Mouse (Mus musculus) cortical plate, adult 2 months (tissue): ENCODE measurements around the gene Ern1. TPM values are rescaled to one million over a fixed set of nuclear protein-coding genes. Genes with fewer than 3 reads are reported as not detected.

Experiments used
- H3K27ac ChIP-seq: fragments of 200-500 bp; 2 replicates; pipeline ENCODE4 v1.5.1; 2012; ENCODE audit warnings: low read length, control low read depth, inconsistent platforms; ENCODE audit not compliant: insufficient read depth
- H3K4me1 ChIP-seq: fragments of 200-500 bp; 2 replicates; pipeline ENCODE4 v1.6.1; 2011; ENCODE audit warnings: low read length; ENCODE audit not compliant: control insufficient read depth, insufficient read depth
- H3K4me3 ChIP-seq: fragments of 200-500 bp; 2 replicates; pipeline ENCODE4 v1.5.1; 2011; ENCODE audit warnings: mild to moderate bottlenecking, low read length, control low read depth; ENCODE audit not compliant: insufficient read depth
- CTCF ChIP-seq: fragments of 200-500 bp; IDR thresholded peaks from 2 replicates; pipeline ENCODE4 v1.5.1; 2011; ENCODE audit warnings: mild to moderate bottlenecking, control low read depth, low read length; ENCODE audit not compliant: insufficient read depth; ENCODE audit errors: extremely low read depth
- POLR2A ChIP-seq: fragments of 200-500 bp; IDR thresholded peaks from 2 replicates; pipeline ENCODE4 v1.6.1; 2011; ENCODE audit warnings: mild to moderate bottlenecking, low read length, control low read depth; ENCODE audit not compliant: insufficient read depth; ENCODE audit errors: extremely low read depth
- polyA plus RNA-seq: library from polyadenylated mRNA; depleted of rRNA; stranded (reverse); fragments of >200 nt; gene quantifications from 2 replicates; pipeline ENCODE4 v1.2.3, GENCODE M21; 2012

Gene Ern1
- polyA plus RNA-seq, 1 experiment = 6.2 TPM

DNA sequence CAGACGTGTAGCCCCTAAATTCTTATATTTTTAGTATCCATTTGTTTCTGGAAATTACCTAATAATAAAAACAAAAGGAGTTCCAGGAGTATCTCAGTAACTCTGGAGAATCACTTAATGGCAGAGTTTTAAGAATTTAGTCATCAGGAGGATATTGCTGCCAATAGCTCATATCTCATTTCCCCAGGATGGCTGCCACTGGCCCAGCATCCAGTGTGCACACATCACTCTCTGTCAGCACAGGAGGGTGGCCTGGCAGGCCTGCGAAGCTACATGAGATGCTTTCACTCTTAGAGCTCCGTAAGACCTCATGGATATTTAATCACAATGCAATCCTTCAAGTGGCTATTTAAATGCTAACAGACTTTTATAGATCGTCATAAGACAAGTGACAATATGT, 34.0 kb upstream of the Ern1 start:
- TF ChIP-seq CTCF = no peak
- TF ChIP-seq POLR2A = no peak
- no peak overlapping the region for H3K4me3 ChIP-seq
- no peaks in the 10 kb centered on the region for H3K4me1 ChIP-seq
- H3K27ac ChIP-seq = no peak overlapping the region

DNA sequence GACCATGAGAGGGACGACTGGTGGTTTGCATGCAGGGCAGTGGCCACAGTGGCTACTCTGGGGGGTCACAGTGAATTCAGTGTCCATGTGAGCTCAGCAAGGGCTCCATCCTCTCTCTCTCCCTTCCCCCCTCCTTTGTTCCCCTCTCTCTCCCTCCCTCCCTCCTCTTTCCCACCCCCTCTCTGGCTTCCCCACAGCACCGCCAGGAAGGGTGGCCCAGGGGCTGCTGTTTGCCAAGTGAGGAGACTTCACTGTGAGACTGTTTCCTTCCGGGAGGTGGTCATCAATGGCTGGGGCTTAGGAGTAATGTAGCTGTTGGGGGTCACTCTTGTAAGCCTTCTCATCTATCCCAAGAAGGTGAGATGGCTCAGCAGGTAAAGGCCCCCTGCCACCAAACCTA, 32.8 kb upstream of the Ern1 start:
- Histone ChIP-seq H3K4me3 (no peak overlapping the region), H3K27ac (no peak overlapping the region), H3K4me1 (peaks cover 4% of the 10 kb centered on the region; the same call in 1 of the 2 replicates)
- TF ChIP-seq CTCF (no peak), POLR2A (no peak)

GRCm38 (mm10) chr11:106519519-106519918, 31.9 kb upstream of the Ern1 start:
- Histone ChIP-seq H3K4me1 (peaks cover 11% of the 10 kb centered on the region), H3K27ac (no peak overlapping the region), H3K4me3 (no peak overlapping the region)
- TF ChIP-seq CTCF = no peak
- TF ChIP-seq POLR2A = no peak

DNA sequence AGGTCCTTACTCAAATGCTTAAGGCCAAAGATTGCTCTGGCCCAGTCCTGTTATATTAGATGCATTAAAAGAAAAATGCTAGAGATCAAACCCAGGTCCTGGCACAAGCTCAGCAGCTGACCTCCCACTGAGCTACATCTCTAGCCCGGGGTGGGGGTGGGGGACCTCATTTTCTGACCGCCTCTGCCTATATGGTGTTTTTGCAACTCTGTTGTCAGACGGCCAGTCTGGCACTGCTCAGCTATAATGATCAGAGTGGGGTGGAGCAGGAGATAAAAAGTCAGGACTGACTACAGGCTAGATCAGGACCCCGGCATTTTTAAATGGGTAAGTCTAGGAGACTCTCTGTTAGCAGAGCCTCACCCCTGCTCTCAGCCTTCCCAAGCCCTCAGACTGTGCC, 30.7 kb upstream of the Ern1 start:
- TF ChIP-seq POLR2A (no peak), CTCF (no peak)
- Histone ChIP-seq H3K4me3 (no peak overlapping the region), H3K27ac (no peak overlapping the region), H3K4me1 (peaks cover 12% of the 10 kb centered on the region)

GRCm38 (mm10) chr11:106515079-106515745, 27.6 kb upstream of the Ern1 start:
- H3K27ac ChIP-seq = peak overlapping the region; percentile 72
- peaks cover 12% of the 10 kb centered on the region for H3K4me1 ChIP-seq
- no peak overlapping the region for H3K4me3 ChIP-seq
- TF ChIP-seq POLR2A = no peak
- no peak for TF ChIP-seq CTCF

- Histone ChIP-seq H3K4me1 (peaks cover 12% of the 10 kb centered on the region), H3K4me3 (no peak overlapping the region), H3K27ac (peak overlapping the region; percentile 61; the same call in 1 of the 2 replicates)
- TF ChIP-seq CTCF (no peak), POLR2A (no peak)
Observed at GRCm38 (mm10) chr11:106514446-106514845, 26.8 kb upstream of the Ern1 start.

GRCm38 (mm10) chr11:106513166-106513565, 25.5 kb upstream of the Ern1 start:
- Histone ChIP-seq H3K27ac (no peak overlapping the region), H3K4me1 (peaks cover 12% of the 10 kb centered on the region), H3K4me3 (no peak overlapping the region)
- TF ChIP-seq CTCF (peak; percentile 46), POLR2A (no peak)

GRCm38 (mm10) chr11:106512006-106512390, 24.3 kb upstream of the Ern1 start:
- Histone ChIP-seq H3K4me1 (peaks cover 12% of the 10 kb centered on the region), H3K4me3 (no peak overlapping the region), H3K27ac (no peak overlapping the region)
- TF ChIP-seq CTCF (no peak), POLR2A (no peak)

DNA sequence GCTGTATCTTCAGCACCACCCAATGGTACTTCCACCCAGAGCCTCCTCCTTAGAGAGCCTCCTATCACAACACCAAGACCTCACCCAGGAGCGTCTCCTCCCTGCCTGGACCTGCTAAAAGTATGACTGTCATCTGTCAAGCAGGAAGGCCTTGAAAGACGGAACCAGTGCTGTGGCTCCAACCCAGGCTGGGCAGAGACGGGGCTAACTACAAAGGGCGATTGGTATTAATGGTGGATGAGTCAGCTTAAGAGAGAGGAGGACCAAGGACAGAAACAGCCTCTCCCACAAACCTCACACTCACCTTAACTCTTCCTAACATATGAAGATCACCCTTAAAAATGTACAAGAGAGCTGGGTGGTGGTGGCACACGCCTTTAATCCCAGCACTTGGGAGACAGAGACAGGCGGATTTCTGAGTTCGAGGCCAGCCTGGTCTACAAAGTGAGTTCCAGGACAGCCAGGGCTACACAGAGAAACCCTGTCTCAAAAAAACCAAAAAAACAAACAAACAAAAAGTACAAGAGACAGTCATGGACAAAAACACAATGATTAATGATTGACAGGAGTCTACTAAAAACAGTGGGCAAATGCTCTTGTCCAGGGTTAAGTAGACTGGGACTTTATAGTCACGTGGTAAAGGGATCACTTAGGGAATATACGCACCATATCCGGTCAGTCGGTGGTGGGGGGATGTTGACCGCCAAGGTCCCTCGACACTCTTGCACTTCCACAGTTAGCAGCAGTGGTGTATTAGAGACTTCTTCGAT, 23.8 kb upstream of the Ern1 start:
- H3K4me3 ChIP-seq = no peak overlapping the region
- peaks cover 12% of the 10 kb centered on the region for H3K4me1 ChIP-seq
- H3K27ac ChIP-seq = no peak overlapping the region
- TF ChIP-seq POLR2A = no peak
- TF ChIP-seq CTCF = no peak

DNA sequence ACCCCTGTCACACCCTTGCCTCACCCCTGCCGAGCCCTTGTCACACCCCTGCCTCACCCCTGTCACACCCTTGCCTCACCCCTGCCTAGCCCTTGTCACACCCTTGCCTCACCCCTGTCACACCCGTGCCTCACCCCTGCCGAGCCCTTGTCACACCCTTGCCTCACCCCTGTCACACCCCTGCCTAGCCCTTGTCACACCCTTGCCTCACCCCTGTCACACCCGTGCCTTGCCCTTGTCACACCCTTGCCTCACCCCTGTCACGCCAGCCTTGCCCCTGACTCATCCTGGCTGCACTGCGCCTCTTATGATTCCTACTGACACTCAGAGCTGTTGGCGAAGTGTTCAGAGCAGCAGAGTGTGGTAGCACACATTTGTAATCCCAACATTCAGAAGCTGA, 20.0 kb upstream of the Ern1 start:
- TF ChIP-seq POLR2A (no peak), CTCF (no peak)
- peaks cover 1% of the 10 kb centered on the region; the same call in 1 of the 2 replicates for H3K4me1 ChIP-seq
- no peak overlapping the region for H3K27ac ChIP-seq
- no peak overlapping the region for H3K4me3 ChIP-seq
